Mouse (Mus musculus): ENCODE data around the gene Klri2. TPM values are rescaled to one million over a fixed set of nuclear protein-coding genes. Genes with fewer than 3 reads are reported as not detected.
"Not testable (repeated sequence)": the region's sequence is repeated elsewhere in the genome, so short reads cannot be mapped to it uniquely, and the experiment has no call there.

Gene Klri2
- not detected for polyA plus RNA-seq (2012; fragmentation: generic; extraction: Trizol)

DNA sequence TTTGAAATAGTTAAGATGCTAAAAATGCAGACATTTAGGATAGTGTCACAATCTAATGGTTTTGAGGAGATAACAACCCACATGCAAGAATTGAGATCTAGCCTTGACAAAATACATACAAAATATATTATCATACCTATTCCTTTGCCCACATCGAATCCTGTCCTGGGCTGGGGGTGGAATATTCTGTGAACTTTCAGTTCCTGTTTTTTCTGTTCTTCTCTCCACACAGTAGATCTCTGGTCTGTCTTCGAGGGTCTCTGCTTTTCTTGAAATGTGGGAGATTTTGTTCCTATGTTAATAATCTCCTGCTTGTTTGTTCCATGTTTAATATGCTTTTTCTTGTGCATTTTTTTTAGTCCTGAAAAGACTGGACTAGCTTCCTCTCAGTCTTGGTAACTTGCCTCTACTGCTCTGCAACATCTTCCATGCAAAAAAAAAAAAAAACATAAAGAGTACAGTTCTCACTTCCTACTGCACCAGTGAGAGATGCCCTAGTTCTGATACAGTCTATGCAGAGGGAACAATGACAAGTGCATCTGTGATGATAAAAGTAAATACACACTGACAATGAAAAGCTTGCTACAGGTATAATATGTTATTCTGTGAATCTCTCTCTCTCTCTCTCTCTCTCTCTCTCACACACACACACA, at the start of gene Klri2:
Gene Klri2, minus strand, starts transcription at position 416 of the 653 bp plus-strand sequence.
- Histone ChIP-seq H3K79me2 (ENCODE audit: control insufficient read depth, insufficient read depth) (no peaks in the 10 kb centered on the region), H3ac (ENCODE audit: control insufficient read depth, insufficient read length) (no peak within 1 kb of the TSS), H3K4me2 (ENCODE audit: low read depth) (no peak within 1 kb of the TSS), H3K27me3 (ENCODE audit: control insufficient read depth, insufficient read depth, insufficient read length) (no peaks in the 10 kb centered on the region), H3K36me3 (ENCODE audit: control insufficient read depth, insufficient read depth) (no peaks in the 10 kb centered on the region), H3K4me3 (no peak within 1 kb of the TSS)
- no peak for TF ChIP-seq TCF12 (IDR thresholded peaks at IDR 0.05; ENCODE audit: insufficient read depth, poor library complexity, severe bottlenecking)

DNA sequence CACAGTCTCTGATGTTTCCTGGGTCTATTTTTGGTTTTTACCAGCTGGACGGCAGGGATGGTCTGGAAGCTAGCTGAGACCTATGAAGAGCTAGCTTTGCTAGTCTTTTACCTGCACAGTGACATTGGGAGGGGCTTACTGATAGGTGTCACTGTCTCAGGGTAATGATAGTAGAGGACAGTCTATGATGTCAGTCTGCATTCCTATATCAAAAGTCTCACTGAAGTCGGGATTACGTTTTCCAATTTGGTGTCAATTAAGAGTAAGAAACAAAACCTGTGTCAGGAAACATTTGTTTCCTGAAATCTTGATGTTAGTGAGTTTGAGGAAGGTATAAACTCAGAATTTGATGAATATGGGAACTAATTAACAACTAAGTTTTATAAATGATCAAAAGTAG, 43.9 kb upstream of the Klri2 start, which contains the start of gene Gm156:
Gene Gm156, minus strand, starts transcription at position 101 of the 400 bp plus-strand sequence.
- not testable (repeated sequence) for H3K27me3 ChIP-seq (ENCODE audit: control insufficient read depth, insufficient read depth, insufficient read length); H3K36me3 ChIP-seq (ENCODE audit: control insufficient read depth, insufficient read depth); H3K79me2 ChIP-seq (ENCODE audit: control insufficient read depth, insufficient read depth); H3ac ChIP-seq (ENCODE audit: control insufficient read depth, insufficient read length); H3K4me2 ChIP-seq (ENCODE audit: low read depth); H3K4me3 ChIP-seq

DNA sequence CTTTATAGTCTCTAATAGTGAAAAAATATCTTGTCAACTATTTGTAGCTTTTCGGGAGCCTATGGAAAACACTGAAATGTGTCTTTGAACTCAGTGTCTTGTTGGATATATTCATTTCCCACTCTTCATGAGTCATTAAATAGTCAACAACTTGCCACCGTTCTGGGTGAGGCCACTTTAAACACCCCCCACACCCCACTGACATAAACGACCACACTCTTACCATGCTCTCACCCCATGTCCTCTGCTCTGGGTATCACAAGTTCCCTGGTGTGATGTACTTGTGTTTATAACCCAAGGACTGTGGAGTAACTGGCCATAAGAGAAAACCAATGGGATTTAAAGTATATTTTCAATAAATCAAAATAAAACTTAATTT, 7.4 kb upstream of the Klri2 start:
- Histone ChIP-seq H3ac (ENCODE audit: control insufficient read depth, insufficient read length) (no peak overlapping the region), H3K36me3 (ENCODE audit: control insufficient read depth, insufficient read depth) (no peaks in the 10 kb centered on the region), H3K4me3 (no peak overlapping the region), H3K79me2 (ENCODE audit: control insufficient read depth, insufficient read depth) (no peaks in the 10 kb centered on the region), H3K27me3 (ENCODE audit: control insufficient read depth, insufficient read depth, insufficient read length) (no peaks in the 10 kb centered on the region), H3K4me2 (ENCODE audit: low read depth) (no peak overlapping the region)
- TF ChIP-seq REST (IDR thresholded peaks at IDR 0.05; ENCODE audit: insufficient read depth, insufficient read length) (no peak), SRF (IDR thresholded peaks at IDR 0.05; ENCODE audit: control insufficient read depth, insufficient read length, low read depth) (no peak), POLR2A (IDR thresholded peaks at IDR 0.05; ENCODE audit: insufficient read length, low read depth) (no peak), MYOG (IDR thresholded peaks at IDR 0.05; ENCODE audit: control insufficient read depth in 1 of 3, insufficient read depth in 1 of 3, insufficient read length in 2 of 3, low read depth in 2 of 3) (no peak), TCF3 (IDR thresholded peaks at IDR 0.05; ENCODE audit: insufficient read length, low read depth) (no peak), MYOD1 (IDR thresholded peaks at IDR 0.05; ENCODE audit: control insufficient read depth in 1 of 3, insufficient read length in 2 of 3, low read depth in 2 of 3) (no peak)

DNA sequence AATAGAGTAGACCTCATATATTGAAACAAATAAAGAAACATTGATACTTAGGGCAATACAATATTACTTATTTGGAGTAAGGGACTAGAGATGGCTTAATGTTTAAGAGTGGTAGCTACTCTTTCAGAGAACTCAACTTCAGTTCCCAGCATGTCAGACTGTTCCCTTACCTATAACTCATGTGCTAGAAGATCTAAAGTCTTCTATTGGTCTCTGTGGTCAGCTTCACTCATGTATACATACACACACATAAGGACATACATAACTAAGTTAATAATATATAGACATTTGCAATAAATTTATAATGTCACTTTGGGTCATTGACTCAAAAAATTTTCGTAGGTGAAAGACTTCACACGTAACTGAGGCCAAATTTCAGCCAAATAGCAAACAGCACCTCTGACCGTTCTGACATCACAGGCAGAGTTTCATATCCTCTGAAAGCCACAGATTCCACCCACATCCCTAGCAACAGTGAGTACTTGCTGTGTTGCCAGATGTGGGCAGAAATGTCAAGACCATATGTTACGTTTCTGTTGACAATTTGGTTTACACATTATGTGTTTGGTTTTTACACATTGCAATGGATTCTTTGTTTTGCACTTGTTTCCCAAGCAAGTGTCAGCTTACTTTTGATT, 6.9 kb upstream of the Klri2 start:
- TF ChIP-seq TCF3 (IDR thresholded peaks at IDR 0.05; ENCODE audit: insufficient read length, low read depth) (no peak), POLR2A (IDR thresholded peaks at IDR 0.05; ENCODE audit: insufficient read length, low read depth) (no peak), MAX (IDR thresholded peaks at IDR 0.05; ENCODE audit: low read depth) (no peak), POLR2AphosphoS2 (IDR thresholded peaks at IDR 0.05; ENCODE audit: insufficient read length, low read depth) (no peak), USF1 (IDR thresholded peaks at IDR 0.05; ENCODE audit: low read depth) (no peak), REST (IDR thresholded peaks at IDR 0.05; ENCODE audit: insufficient read depth, insufficient read length) (no peak), TCF12 (IDR thresholded peaks at IDR 0.05; ENCODE audit: insufficient read depth, poor library complexity, severe bottlenecking) (no peak), MYOG (IDR thresholded peaks at IDR 0.05; ENCODE audit: control insufficient read depth in 1 of 3, insufficient read depth in 1 of 3, insufficient read length in 2 of 3, low read depth in 2 of 3) (no peak), MYOD1 (IDR thresholded peaks at IDR 0.05; ENCODE audit: control insufficient read depth in 1 of 3, insufficient read length in 2 of 3, low read depth in 2 of 3) (no peak), E2F4 (IDR thresholded peaks at IDR 0.05; ENCODE audit: insufficient read depth) (no peak), CEBPB (IDR thresholded peaks at IDR 0.05; ENCODE audit: insufficient read depth, poor library complexity, severe bottlenecking) (no peak), SRF (IDR thresholded peaks at IDR 0.05; ENCODE audit: control insufficient read depth, insufficient read length, low read depth) (no peak)
- H3K4me3 ChIP-seq: no peak overlapping the region
- no peak overlapping the region for H3K4me2 ChIP-seq (ENCODE audit: low read depth)
- no peaks in the 10 kb centered on the region for H3K79me2 ChIP-seq (ENCODE audit: control insufficient read depth, insufficient read depth)
- H3ac ChIP-seq (ENCODE audit: control insufficient read depth, insufficient read length): no peak overlapping the region
- H3K27me3 ChIP-seq (ENCODE audit: control insufficient read depth, insufficient read depth, insufficient read length): no peaks in the 10 kb centered on the region
- no peaks in the 10 kb centered on the region for H3K36me3 ChIP-seq (ENCODE audit: control insufficient read depth, insufficient read depth)

DNA sequence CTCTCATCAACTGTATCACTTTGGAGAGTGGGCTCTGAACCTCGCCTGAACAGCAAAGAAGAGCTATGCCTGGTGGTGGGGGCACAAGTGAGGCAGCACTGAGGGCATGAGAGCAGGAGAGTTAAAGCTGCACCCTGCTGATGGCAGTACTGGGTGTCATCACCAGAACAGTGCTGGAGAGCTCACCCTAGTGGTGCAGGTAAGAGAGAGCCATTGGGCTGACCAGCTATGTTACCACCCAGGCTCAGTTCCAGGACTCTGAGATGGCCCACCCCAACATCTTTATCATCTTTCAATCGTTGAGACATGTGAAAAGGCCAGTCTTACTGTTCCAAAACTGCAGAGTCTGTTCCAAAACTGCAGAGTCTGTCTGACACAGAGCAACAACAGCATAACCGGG, 5.9 kb upstream of the Klri2 start:
- Histone ChIP-seq H3K27me3 (ENCODE audit: control insufficient read depth, insufficient read depth, insufficient read length) (no peaks in the 10 kb centered on the region), H3K4me2 (ENCODE audit: low read depth) (no peak overlapping the region), H3K4me3 (no peak overlapping the region), H3K36me3 (ENCODE audit: control insufficient read depth, insufficient read depth) (no peaks in the 10 kb centered on the region), H3K79me2 (ENCODE audit: control insufficient read depth, insufficient read depth) (no peaks in the 10 kb centered on the region), H3ac (ENCODE audit: control insufficient read depth, insufficient read length) (no peak overlapping the region)
- TF ChIP-seq TCF12 (IDR thresholded peaks at IDR 0.05; ENCODE audit: insufficient read depth, poor library complexity, severe bottlenecking): no peak
- TF ChIP-seq MAX (IDR thresholded peaks at IDR 0.05; ENCODE audit: low read depth): no peak

DNA sequence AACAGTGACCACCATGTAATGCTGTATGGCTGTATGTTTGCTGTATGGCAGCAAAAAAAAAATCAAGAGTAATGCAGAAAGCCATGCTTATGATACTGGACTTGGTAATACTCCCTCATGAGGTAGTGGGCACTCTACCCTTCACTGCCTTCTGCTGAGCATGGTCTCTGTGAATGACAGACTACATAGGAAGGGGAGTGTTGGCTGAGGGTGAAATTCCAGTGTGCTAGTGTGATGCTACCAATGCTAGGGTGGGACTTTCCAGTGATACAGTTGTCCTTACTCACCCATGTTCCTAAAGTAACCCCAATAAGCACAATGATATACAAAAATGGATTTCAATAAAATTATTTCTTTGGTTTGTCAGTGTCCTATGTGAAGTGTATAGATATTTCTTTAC, 3.9 kb downstream of the Klri2 start:
- TF ChIP-seq MYOD1 (IDR thresholded peaks at IDR 0.05; ENCODE audit: control insufficient read depth in 1 of 3, insufficient read length in 2 of 3, low read depth in 2 of 3) (no peak), E2F4 (IDR thresholded peaks at IDR 0.05; ENCODE audit: insufficient read depth) (no peak)
- no peaks in the 10 kb centered on the region for H3K36me3 ChIP-seq (ENCODE audit: control insufficient read depth, insufficient read depth)
- H3K4me2 ChIP-seq (ENCODE audit: low read depth): no peak overlapping the region
- H3K27me3 ChIP-seq (ENCODE audit: control insufficient read depth, insufficient read depth, insufficient read length): no peaks in the 10 kb centered on the region
- H3K79me2 ChIP-seq (ENCODE audit: control insufficient read depth, insufficient read depth): no peaks in the 10 kb centered on the region
- no peak overlapping the region for H3K4me3 ChIP-seq
- no peak overlapping the region for H3ac ChIP-seq (ENCODE audit: control insufficient read depth, insufficient read length)

Measured in myocyte (in vitro differentiated cells).